In the genomic region with DNA sequence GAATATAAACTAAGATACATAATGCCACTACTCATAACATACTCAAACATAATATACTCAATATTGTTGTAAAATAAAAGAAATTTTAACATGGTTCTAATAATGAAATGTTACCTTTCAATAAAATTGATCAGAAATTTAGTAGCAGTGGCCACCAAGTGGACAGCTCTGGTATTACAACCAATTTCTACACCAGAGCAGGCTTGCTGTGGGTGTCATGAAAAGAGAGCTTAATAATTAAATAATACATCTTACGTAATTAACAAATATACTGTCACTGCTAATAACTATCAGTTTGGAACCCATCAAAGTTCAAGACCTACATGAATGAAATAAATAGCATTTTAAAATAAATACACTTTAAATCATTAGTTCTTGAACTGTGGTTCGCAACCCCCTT, we compare ENCODE assay signal across 9 mouse cellular contexts.
DNase-seq lines count a peak whose midpoint lies in the region; ATAC-seq and TF ChIP-seq lines count a peak whose summit lies in the region.
"Had no signal": no experiment of that assay in that cellular context is flagged by ENCODE, and none has a peak within 500 bp of the region (broad histone marks: within the 10 kb centered on the region; RNA-seq: fewer than 3 reads in every experiment).

No protein-coding gene starts in this region.

- no peak overlapping the region for H3K9ac ChIP-seq in heart, postnatal 0 days (replicated peaks; ENCODE audit: low read depth, low read length)
- H3K9ac ChIP-seq: limb, embryonic 15.5 days had no signal

- WGBS in heart, postnatal 0 days: 67% methylated on average over 2 of the region's 2 CpGs
- 65% methylated on average over 2 of the region's 2 CpGs for WGBS in heart, embryonic 10.5 days

- peak; percentile 51 for TF ChIP-seq CTCF in heart, postnatal 0 days (IDR thresholded peaks at IDR 0.05; ENCODE audit: low read depth)

- no peaks in the 10 kb centered on the region for H3K9me3 ChIP-seq in heart, postnatal 0 days (replicated peaks; ENCODE audit: control insufficient read depth, low read length)
- 0 out of 2 replicates have a peak, but pooled peaks cover 5% of the 10 kb centered on the region for H3K9me3 ChIP-seq in heart, embryonic 10.5 days
- H3K9me3 ChIP-seq: limb, embryonic 15.5 days had no signal

- no peak overlapping the region for H3K27ac ChIP-seq in heart, postnatal 0 days (ENCODE audit: low read depth)
- H3K27ac ChIP-seq in heart, embryonic 10.5 days: no peak overlapping the region
- H3K27ac ChIP-seq: limb, embryonic 15.5 days had no signal

- no peaks in the 10 kb centered on the region for H3K4me1 ChIP-seq in heart, postnatal 0 days (ENCODE audit: control insufficient read depth, insufficient read depth)
- H3K4me1 ChIP-seq in heart, embryonic 10.5 days: no peaks in the 10 kb centered on the region
- H3K4me1 ChIP-seq: limb, embryonic 15.5 days had no signal

- no peaks in the 10 kb centered on the region for H3K36me3 ChIP-seq in heart, postnatal 0 days (replicated peaks; ENCODE audit: control insufficient read depth, insufficient read depth, low read length)
- H3K36me3 ChIP-seq in heart, embryonic 10.5 days: no peaks in the 10 kb centered on the region
- H3K36me3 ChIP-seq: limb, embryonic 15.5 days had no signal

- no peak for ATAC-seq in heart, postnatal 0 days (ENCODE audit: insufficient read depth, low read depth)

- H3K27me3 ChIP-seq in heart, postnatal 0 days (ENCODE audit: control insufficient read depth, insufficient read depth, low read length): no peaks in the 10 kb centered on the region
- no peaks in the 10 kb centered on the region for H3K27me3 ChIP-seq in heart, embryonic 10.5 days (ENCODE audit: insufficient read depth, poor library complexity, severe bottlenecking)
- H3K27me3 ChIP-seq: limb, embryonic 15.5 days had no signal

- DNase-seq in heart, postnatal 0 days (ENCODE audit: low spot score): no peak
- no peak for DNase-seq in heart, embryonic 10.5 days (ENCODE audit: low spot score)
- DNase-seq in CD4-positive helper T cell, adult 2 months (ENCODE audit: low read depth, low spot score): peak; percentile 33
- peak; percentile 17 for DNase-seq in adrenal gland, postnatal 14 days
- DNase-seq in fibroblast of lung, adult 2 months (ENCODE audit: low read depth): peak; percentile 25
- DNase-seq in layer of hippocampus, postnatal 14 days (ENCODE audit: low spot score in 2 of 2): peak; percentile 40 to 70
- DNase-seq in retina, embryonic 14.5 days (ENCODE audit: low spot score): peak; percentile 76
- DNase-seq in yolk sac, embryonic 10.5 days (ENCODE audit: low spot score): no peak

- no peak overlapping the region for H3K4me2 ChIP-seq in heart, postnatal 0 days (ENCODE audit: low read depth, low read length)
- H3K4me2 ChIP-seq: limb, embryonic 15.5 days had no signal

- no peak overlapping the region for H3K4me3 ChIP-seq in heart, postnatal 0 days (ENCODE audit: low read depth, low read length)
- H3K4me3 ChIP-seq in heart, embryonic 10.5 days: no peak overlapping the region
- H3K4me3 ChIP-seq: limb, embryonic 15.5 days had no signal

- no peak for TF ChIP-seq EP300 in heart, postnatal 0 days (IDR thresholded peaks at IDR 0.05; ENCODE audit: low read depth)

Comparison
In these comparisons a context has a peak if more than half of its experiments do, and no peak if none do; other contexts are left out.
1. DNase-seq: peak in CD4-positive helper T cell, adult 2 months (single experiment), adrenal gland, postnatal 14 days (single experiment), fibroblast of lung, adult 2 months (single experiment), layer of hippocampus, postnatal 14 days (2 of 2) and retina, embryonic 14.5 days (single experiment); none in heart, postnatal 0 days (single experiment), heart, embryonic 10.5 days (single experiment) and yolk sac, embryonic 10.5 days (single experiment).